Mouse (Mus musculus) spleen, adult 2 months (tissue): ENCODE data around the gene Itpr1. TPM values are rescaled to one million over a fixed set of nuclear protein-coding genes. Genes with fewer than 3 reads are reported as not detected.

Experiments
- DNase-seq, 2 experiments: peaks; one replicate each; pipeline versions ENCODE4 v3.0.0 to v3.0.0-alpha.2; 2012 to 2021; ENCODE audit warnings: low spot score in 2 of 2, low read depth in 1 of 2
- H3K27ac ChIP-seq: fragments of 200-500 bp; 2 replicates; pipeline ENCODE4 v1.5.1; 2012; ENCODE audit warnings: low read length, inconsistent platforms; ENCODE audit not compliant: insufficient read depth
- H3K27me3 ChIP-seq: fragments of 200-500 bp; 2 replicates; pipeline ENCODE4 v1.6.1; 2012; ENCODE audit warnings: mild to moderate bottlenecking, moderate library complexity, low read length, inconsistent platforms; ENCODE audit not compliant: control insufficient read depth, insufficient read depth
- H3K36me3 ChIP-seq: fragments of 200-500 bp; 2 replicates; pipeline ENCODE4 v1.6.1; 2012; ENCODE audit warnings: mild to moderate bottlenecking, low read length, inconsistent platforms; ENCODE audit not compliant: control insufficient read depth, insufficient read depth
- H3K4me1 ChIP-seq: fragments of 200-500 bp; 2 replicates; pipeline ENCODE4 v1.6.1; 2011; ENCODE audit warnings: inconsistent platforms; ENCODE audit not compliant: control insufficient read depth, insufficient read depth, insufficient read length
- H3K4me3 ChIP-seq: fragments of 200-500 bp; 2 replicates; pipeline ENCODE4 v1.5.1; 2011; ENCODE audit warnings: mild to moderate bottlenecking, inconsistent platforms; ENCODE audit not compliant: insufficient read depth, insufficient read length; ENCODE audit errors: extremely low read depth
- CTCF ChIP-seq: fragments of 200-500 bp; IDR thresholded peaks from 2 replicates; pipeline ENCODE4 v1.5.1; 2011; ENCODE audit warnings: mild to moderate bottlenecking, inconsistent platforms; ENCODE audit not compliant: insufficient read depth, insufficient read length, insufficient replicate concordance; ENCODE audit errors: extremely low read depth
- POLR2A ChIP-seq: fragments of 200-500 bp; IDR thresholded peaks from 2 replicates; pipeline ENCODE4 v1.6.1; 2011; ENCODE audit warnings: low read depth, low read length, inconsistent platforms
- WGBS: fragments of 180-500 bp; shearing (Covaris S2); methylation state at CpG from one replicate; pipeline ENCODE4 v1.1.7; 2018; 5-methylcytosine and 5-hydroxymethylcytosine counted together
- polyA plus RNA-seq: library from polyadenylated mRNA; depleted of rRNA; stranded (reverse); fragments of >200 nt; gene quantifications from 2 replicates; pipeline ENCODE4 v1.2.3, GENCODE M21; 2012

Gene Itpr1
- polyA plus RNA-seq, 1 experiment = 17.9 TPM

DNA sequence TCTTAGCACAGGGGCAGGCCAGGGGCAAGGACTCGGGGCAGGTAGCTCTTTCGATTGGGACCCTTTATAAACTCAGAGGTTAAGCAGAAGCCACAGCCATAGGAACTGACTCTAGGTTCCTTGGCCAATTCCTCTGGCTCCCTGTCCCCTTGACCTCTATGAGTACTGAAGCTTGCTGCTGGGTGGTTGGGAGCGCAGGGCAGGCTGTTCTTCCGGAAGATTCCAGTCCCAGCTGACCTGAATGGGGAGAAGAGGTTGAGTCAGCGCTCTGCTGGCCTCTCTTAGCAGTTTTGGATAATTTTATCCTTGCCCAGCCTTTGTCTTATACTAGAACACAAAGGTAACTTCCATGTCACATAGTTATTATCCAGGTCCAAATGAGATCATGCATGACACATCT lies 195.8 kb downstream of the Itpr1 start:
- no peak for TF ChIP-seq POLR2A
- no peak for TF ChIP-seq CTCF
- no peak overlapping the region for H3K4me3 ChIP-seq
- peaks cover 30% of the 10 kb centered on the region for H3K36me3 ChIP-seq
- no peak overlapping the region for H3K27ac ChIP-seq
- WGBS = 98% methylated on average over 5 of the region's 5 CpGs
- DNase-seq = no peak
- no peaks in the 10 kb centered on the region for H3K27me3 ChIP-seq
- no peaks in the 10 kb centered on the region for H3K4me1 ChIP-seq

- Histone ChIP-seq H3K4me3 (no peak overlapping the region), H3K36me3 (peaks cover 31% of the 10 kb centered on the region), H3K27ac (no peak overlapping the region), H3K27me3 (no peaks in the 10 kb centered on the region), H3K4me1 (no peaks in the 10 kb centered on the region)
- 91% methylated on average over 16 of the region's 16 CpGs for WGBS
- no peak for DNase-seq
- TF ChIP-seq CTCF (no peak), POLR2A (no peak)
Observed at GRCm38 (mm10) chr6:108410771-108411170, 197.9 kb downstream of the Itpr1 start.

DNA sequence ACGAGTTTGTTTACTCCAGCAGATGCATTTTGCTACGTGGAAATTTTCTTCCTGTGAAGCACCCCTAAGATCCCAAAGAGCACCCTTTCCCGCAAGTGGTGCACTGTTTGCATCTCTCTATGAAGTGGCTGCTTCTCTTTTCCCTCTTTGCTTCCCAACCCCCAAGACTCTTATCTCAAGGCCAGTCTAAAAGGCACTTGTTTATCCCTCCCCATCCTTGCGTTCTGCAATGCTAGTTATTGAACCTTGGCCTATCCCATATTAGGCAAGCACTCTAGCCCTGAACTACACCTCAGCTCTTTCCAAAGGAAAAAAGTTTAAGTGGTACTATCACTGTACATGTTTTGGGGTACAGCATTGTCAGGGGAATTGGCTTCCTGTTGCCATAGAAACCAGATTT lies 198.3 kb downstream of the Itpr1 start:
- Histone ChIP-seq H3K36me3 (peaks cover 30% of the 10 kb centered on the region), H3K27me3 (no peaks in the 10 kb centered on the region), H3K4me3 (no peak overlapping the region), H3K27ac (no peak overlapping the region), H3K4me1 (no peaks in the 10 kb centered on the region)
- 97% methylated on average over 4 of the region's 4 CpGs for WGBS
- no peak for DNase-seq
- TF ChIP-seq CTCF (no peak), POLR2A (no peak)

GRCm38 (mm10) chr6:108413006-108413405 lies 200.1 kb downstream of the Itpr1 start:
- peaks cover 32% of the 10 kb centered on the region for H3K36me3 ChIP-seq
- DNase-seq = no peak
- TF ChIP-seq POLR2A = no peak
- TF ChIP-seq CTCF = no peak

DNA sequence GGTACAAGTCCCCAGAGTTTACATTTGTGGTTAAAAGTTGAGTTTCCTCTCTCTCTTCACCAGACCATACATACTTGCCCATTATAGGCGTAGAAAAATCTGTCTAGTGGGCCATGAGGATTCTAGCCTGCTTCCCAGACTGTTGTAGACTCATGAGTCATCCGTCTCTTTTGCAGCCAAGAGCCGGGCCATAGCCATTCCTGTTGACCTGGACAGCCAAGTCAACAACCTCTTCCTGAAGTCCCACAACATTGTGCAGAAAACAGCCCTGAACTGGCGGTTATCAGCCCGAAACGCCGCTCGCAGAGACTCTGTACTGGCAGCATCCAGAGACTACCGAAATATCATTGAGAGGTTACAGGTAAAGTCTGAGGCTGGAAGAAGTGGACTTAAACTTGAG lies 200.7 kb downstream of the Itpr1 start:
- no peaks in the 10 kb centered on the region for H3K4me1 ChIP-seq
- H3K27me3 ChIP-seq = no peaks in the 10 kb centered on the region
- DNase-seq = no peak
- H3K4me3 ChIP-seq = no peak overlapping the region
- no peak for TF ChIP-seq POLR2A
- TF ChIP-seq CTCF = no peak
- WGBS = 92% methylated on average over 9 of the region's 9 CpGs
- no peak overlapping the region for H3K27ac ChIP-seq
- H3K36me3 ChIP-seq = peaks cover 38% of the 10 kb centered on the region

More at GRCm38 (mm10) chr6:108413006-108413405, 200.1 kb downstream of the Itpr1 start:
- Histone ChIP-seq H3K4me3 (no peak overlapping the region), H3K27me3 (no peaks in the 10 kb centered on the region), H3K4me1 (no peaks in the 10 kb centered on the region), H3K27ac (no peak overlapping the region)
- WGBS = 97% methylated on average over 8 of the region's 8 CpGs

DNA sequence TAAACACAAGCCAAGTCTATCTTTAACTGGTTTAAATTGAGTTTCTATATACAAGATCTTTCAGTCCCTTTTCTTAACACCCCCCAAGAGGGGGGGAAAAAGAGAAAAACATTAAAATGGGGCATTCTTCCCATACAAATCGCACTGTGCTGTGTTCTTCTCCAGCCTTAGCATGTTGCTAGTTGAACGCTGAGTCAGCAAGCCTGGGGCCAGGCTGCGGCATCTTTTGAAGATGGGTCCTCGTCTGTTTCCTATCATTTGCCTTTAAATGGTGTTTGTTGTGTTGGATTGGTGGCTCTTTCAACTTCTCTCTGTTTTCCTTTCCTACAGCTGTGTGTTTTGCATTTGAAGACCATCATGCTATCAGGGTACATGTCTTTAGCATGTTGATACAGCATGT lies 203.0 kb downstream of the Itpr1 start:
- H3K36me3 ChIP-seq = peaks cover 45% of the 10 kb centered on the region
- no peak overlapping the region for H3K4me3 ChIP-seq
- WGBS = 95% methylated on average over 4 of the region's 4 CpGs
- H3K27ac ChIP-seq = no peak overlapping the region
- DNase-seq = no peak
- TF ChIP-seq POLR2A (no peak), CTCF (no peak)
- no peaks in the 10 kb centered on the region for H3K4me1 ChIP-seq
- no peaks in the 10 kb centered on the region for H3K27me3 ChIP-seq

DNA sequence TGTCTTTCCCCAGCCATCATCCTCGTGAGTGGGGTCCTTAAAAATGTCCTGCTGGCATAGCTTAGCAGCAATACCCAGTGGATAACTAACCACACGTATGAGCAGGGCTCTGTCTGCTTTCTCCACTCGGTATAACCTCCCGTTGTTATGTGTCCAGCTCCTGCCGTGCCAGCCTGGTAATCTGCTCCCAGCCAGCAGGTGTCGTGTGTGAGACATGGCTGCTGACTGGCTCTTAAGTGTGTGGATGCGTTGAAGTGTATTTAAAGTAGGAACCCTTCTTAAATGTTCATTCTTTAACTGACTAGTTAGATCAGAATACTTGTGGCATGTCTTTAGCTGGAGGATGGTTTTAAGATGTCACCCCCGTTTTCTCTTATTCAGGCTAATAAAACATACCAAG lies 204.6 kb downstream of the Itpr1 start:
- TF ChIP-seq CTCF (peak; percentile 72; the same call in 1 of the 2 replicates), POLR2A (no peak)
- H3K36me3 ChIP-seq = peaks cover 40% of the 10 kb centered on the region
- no peak overlapping the region for H3K4me3 ChIP-seq
- no peak overlapping the region for H3K27ac ChIP-seq
- no peaks in the 10 kb centered on the region for H3K4me1 ChIP-seq
- no peaks in the 10 kb centered on the region for H3K27me3 ChIP-seq
- DNase-seq = peak in 1 of 2 experiments; percentile 22
- 52% methylated on average over 8 of the region's 8 CpGs for WGBS
